Mouse (Mus musculus) left cerebral cortex, postnatal 4 days (tissue): ENCODE results near the gene Med25. TPM values are rescaled to one million over a fixed set of nuclear protein-coding genes. Genes with fewer than 3 reads are reported as not detected.
"Not testable (repeated sequence)": the region's sequence is repeated elsewhere in the genome, so short reads cannot be mapped to it uniquely, and the experiment has no call there.

Experiments
- DNase-seq: peaks from one replicate; pipeline ENCODE4 v3.0.0-alpha.2; 2022
- intact Hi-C: fragments of 180-260 bp; cut with DNase I; formaldehyde crosslinking; loops from one replicate; pipeline ENCODE4 v1.15.1; 2025
- total RNA-seq, 2 experiments: library from RNA; stranded (reverse); gene quantifications; 2 replicates each; pipeline ENCODE4 v1.2.3; 2021

The Med25 gene
- total RNA-seq, 2 experiments from 2014 or later, result 117 to 122 TPM

DNA sequence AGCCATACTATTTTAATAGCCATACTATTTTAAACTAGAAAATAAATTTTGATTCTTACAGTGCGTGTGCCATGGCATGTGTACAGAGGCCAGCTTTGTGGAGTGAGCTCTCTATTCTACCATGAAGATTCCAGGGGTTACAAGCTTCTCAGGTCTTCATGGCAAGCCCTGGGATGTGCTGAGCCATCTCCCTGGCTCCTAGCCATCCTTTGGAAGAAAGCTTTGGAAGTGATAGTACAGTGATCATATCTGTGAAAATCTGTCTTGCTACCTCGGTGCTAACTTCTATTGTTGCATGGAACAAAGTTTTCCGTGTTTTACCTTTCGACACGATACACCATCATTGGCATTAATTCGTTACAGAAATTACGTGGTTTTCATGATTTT, 2.7 kb upstream of the Med25 start:
- intact Hi-C loops, result no loop called here
- DNase-seq, result no peak

DNA sequence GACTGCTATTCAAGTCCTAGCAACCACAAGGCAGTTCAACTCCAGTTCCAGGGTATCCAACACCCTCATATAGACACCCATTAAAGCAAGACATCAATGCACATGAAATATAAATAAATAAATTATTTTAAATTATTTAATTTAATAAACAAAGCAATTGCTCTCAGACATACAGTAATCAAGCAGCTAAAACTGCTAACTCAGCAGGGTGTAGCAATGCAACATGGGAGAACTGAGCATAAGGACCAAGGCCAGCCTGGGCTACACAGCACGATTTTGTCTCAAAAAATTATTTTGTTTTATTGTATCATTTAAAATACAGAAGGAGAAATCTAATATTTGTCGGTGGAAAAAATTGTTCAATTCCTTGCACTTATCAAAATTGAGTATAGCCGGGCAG, 1.7 kb upstream of the Med25 start:
- no peak for DNase-seq
- intact Hi-C loops, result no loop called here

DNA sequence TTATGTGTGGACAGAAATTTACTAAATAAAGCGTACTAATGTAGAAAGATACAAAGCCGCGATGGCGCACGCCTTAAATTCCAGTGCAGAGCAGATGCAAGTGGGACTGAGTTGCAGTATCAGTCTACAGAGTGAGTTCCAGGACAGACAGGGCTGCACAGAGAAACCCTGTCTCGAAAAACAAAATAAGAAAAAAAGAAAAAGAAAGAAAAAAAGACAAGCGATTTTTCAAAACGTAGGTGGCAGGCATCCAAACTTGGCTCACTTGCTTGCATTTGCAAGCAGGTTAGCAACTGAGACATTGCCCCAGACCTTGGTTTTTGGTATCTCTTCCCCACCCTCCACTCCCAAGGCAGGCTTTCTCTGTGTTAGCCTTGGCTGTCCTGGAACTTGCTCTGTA, 685 bp upstream of the Med25 start:
- no peak for DNase-seq

DNA sequence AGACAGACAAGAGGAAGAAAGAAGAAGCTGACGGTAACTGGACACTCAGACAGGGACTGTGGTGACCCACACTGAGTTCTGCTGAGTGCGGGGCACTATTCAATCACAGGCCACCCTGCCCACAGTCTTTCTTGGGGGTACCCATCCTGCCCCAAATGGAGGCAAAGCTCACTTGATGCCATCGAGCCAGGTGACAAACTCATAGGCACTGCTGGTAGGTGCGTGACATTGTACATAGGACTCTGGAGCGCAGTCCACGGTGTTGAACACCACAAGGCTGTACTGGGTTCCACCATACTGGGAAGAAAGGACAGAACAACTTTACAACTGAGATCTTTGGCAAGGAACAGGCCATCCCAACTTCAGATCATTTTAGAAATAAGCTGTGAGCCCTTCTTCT, 901 bp downstream of the Med25 start:
- intact Hi-C loops, result no loop called here

More for the DNA sequence above, 685 bp upstream of the Med25 start:
- intact Hi-C loops, result no loop called here

DNA sequence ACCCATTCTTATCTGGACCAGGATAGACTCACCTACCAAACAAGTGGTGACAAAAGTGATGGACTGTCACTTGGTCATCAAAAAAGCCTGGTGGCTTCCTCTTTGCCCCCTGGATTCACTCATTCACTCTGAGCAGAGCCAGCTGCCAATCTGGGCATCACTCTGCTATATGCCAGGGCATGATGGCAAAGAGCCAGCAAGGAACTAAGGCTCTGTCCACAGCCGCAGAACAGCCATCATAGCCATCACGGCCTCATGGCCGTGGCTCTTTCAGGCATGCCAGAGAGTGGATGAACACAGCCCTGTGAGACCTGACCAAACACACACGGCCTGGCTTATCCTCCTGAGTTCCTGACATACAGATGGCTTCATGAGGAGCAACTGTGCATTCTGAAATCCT, 1.8 kb downstream of the Med25 start:
- intact Hi-C loops, result no loop called here
- peak; percentile 70 for DNase-seq

More for the DNA sequence above, 901 bp downstream of the Med25 start:
- DNase-seq, result no peak

DNA sequence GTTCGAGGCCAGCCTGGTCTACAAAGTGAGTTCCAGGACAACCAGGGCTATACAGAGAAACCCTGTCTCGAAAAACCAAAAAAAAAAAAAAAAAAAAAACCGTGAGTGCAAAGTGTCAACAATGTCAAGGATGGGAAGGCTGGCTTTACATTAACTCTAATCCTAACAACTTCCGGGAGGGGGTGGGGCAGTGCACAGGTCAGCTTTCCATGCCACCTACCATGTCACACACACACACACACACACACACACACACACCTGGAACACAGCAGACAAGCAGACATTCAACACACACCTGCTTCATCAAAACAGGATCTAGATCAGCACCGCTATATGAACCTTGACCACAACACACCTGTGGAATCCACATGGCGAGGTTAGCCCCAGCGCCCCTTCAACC, 2.3 kb downstream of the Med25 start:
- intact Hi-C loops, result no loop called here
- DNase-seq, result no peak

DNA sequence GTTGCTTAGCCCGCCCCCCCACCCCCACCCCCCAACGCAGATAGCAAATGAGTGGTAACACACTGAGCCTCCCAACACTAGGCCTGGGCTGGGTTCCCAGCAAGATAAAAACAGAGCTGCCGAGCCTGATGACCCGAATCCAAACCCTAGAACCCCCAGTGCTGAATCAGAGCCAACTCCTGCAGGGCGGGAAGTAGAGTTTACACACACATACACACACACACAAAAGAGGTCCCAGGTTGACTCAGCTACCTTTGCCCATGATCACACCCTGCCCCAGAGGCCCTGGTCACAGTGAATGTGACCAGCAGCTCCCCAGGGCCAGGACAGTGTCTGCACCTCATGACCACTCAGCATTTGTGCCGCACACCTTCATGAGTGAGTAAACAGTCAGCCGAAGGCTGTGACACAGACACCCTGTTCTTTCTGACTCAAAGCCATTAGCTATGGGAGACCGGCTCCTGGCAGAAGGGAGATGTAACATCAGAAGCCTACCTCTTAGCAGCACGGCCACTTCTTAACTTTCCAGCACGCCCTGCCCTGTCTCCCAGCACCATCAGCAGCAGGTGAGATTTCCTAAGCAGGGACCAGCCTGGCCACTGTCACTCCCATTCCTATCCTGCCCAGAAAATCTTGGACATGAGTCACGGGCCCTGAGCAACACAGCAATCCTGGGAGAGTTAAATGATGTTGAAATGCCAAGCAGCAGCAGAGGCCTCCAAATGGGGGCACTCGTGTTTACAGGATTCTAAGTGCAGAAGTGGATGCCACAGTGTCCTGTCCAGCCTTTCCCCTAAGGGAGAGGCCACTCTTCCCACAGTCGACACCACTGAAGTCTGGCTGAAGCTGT, 4.0 kb downstream of the Med25 start:
- intact Hi-C loops, result no loop called here
- no peak for DNase-seq

DNA sequence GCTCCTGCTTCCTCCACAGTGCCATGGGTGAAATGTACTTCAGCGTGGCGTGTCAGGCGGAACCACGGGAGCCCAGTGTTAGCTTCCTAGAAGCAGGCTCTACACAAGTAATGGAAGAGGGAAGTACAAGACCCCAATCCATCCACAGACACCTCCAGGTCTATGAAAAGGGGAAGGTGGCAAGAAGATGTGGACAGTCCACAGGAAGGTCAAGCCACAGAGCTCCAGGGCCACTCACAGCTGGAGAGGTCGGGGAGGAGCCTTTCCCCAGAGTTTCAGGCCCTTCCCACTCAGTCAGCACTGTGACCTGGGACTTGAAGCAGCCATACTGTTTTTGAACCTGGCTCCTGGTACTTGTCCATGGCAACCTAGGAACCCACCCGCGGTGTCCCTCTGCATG, 5.5 kb downstream of the Med25 start:
- no peak for DNase-seq
- intact Hi-C loops, result no loop called here

DNA sequence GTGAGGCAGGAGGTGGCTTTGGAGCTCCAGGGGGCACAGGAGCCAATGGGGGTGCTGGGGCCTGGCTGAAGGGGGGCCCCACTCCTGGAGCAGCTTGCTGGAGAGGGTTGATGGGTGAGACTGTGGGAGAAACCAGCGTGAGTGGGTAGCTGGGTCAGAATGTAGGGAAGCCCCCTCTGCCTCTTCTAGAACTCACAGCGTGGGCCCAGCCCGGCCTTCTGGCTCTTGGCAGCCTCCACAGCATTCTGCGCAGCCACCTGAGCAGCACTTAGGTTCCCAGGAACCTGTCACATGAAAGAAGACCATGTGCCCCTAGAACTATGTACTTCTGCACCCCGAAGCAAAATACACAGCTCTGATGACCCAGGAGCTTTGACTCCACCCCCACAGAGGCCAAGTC, 7.9 kb downstream of the Med25 start:
- intact Hi-C loops, result no loop called here

DNA sequence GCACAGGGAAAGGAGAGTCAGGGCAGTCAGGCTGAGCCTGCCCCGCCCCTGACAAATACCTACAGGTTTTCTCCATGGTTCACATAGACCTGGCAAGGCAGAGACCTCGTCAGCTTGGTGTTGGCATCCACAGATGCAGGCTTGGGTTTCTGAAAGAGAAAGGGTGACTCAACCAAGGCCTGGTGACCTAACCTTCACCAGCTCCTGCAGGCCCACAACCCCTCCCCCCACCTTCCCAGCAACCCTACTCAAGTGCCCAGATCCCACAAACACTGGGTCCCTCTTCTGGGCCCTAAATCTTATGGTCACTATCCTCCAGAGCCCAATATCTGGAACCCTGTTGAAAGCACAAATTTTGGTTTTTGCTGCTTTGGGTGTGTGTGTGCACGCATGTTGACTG, 9.5 kb downstream of the Med25 start:
- intact Hi-C loops, result no loop called here

More for the DNA sequence above, 7.9 kb downstream of the Med25 start:
- DNase-seq, result no peak

DNA sequence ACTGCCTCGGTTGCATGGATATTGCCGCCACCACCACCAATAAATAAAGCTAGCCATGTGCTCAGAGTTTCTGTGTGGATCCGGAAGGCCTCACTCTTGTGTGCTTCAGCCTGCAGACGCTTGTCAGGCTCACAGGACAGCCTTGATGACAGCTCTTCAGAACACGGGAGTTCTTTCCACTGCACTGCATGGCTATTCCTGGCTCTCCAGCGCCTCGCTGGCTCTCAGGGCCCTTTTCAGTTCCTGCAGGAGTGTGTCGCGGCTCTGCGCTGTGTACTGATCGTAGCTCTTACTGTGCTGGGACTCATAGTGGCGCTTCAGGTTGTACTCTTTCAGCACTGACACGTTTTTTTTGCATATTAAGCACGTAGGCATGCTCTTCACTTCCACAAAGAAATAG, 14.7 kb downstream of the Med25 start:
- intact Hi-C loops, result no loop called here
- DNase-seq, result no peak

More for the DNA sequence above, 9.5 kb downstream of the Med25 start:
- DNase-seq, result no peak

DNA sequence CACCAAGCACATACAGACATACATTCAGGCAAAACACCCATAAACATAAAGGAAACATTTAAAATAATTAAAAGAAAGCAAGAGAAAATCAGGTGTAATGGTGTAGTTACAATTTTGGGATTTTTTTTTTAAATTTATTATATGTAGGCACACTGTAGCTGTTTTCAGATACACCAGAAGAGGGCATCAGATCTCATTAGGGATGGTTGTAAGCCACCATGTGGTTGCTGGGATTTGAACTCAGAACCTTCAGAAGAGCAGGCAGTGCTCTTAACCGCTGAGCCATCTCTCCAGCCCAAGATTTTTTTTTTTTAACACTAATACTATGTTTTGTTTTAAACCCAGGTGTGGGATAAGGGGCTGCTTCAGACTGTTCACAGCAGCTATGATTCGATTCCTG, 20.7 kb downstream of the Med25 start:
- DNase-seq, intact Hi-C loops: not testable (repeated sequence)

DNA sequence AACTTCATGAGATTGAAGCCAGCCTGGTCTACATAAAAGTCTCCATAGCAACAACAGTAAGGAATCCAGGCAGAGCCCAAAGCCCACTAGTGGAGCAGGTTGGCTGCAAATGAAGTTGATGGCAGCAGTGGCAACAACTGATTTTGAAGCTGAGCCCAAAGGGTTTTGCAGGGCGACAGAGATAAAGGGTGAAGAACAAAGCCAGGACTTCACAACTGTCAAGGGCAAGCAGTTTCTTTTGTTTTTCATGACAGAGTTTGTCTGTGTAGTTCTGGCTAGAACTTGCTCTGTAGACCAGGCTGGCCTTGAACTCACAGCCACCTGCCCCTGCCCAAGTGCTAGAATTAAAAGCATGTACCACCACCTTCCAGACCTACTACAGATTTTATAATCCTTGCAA, 21.3 kb downstream of the Med25 start:
- intact Hi-C loops, result no loop called here
- DNase-seq, result no peak

DNA sequence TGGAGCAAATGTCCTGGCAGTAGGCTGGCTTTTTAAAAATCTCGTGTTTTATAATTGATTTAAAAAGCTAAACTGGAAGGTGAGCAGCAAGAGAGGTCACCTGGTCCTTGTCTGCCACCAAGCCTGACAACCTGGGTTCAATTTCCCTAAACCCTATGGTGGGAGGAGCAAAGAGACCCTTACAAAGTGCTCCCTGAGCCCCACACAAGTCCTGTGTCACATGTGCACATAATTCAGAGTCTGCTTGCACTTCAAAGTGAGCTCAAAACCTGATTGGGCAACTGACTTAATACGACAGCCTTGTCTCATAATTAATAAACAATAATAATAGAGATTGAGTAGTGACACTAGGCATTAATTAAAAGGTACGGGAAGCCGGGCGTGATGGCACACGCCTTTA, 21.9 kb downstream of the Med25 start:
- no peak for DNase-seq
- intact Hi-C loops, result no loop called here

DNA sequence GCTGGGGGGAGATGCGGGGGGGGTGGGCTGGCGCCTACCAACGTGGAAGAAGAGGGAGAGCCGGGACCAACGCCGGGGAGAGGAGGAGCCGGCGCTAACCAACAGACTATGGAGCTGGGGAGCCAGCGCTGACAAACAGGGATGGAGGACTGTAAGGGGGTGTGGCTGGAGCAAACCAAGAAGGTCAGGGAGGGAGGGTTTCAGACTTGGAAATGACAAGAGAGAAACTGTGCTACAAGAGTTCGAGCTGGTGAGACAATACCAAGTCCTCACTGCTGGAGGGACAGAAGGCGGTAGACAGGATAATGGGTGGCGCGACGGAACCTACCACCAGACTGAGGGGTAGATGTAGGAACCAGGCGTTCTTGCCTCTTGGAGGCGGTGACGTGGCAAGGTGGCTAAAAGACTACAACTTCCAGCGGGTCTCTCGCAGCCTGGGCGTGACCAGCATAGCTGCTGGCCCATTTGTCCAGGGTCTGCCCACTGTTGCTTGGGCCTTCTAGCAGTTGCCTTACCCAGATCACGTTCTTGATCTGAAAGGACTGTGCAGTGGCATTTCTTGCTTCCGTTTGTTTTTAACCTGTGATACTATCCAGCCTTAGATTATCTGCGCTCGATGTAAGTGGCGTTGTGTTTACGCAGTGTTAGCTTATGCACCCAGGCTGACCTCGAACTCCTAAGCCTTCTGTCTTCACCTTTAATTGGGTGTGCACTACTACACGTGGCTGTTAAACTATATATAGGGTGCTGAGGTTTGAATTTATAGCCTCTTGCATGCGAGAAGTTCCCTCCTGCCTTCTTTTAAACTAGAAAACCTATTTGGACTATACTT, 22.6 kb downstream of the Med25 start, which contains the start of gene Ptov1:
Ptov1 (minus strand) TSS at position 92 of the 832 bp plus-strand sequence.
- peak; percentile 96 for DNase-seq
- intact Hi-C loops, result no loop called here

DNA sequence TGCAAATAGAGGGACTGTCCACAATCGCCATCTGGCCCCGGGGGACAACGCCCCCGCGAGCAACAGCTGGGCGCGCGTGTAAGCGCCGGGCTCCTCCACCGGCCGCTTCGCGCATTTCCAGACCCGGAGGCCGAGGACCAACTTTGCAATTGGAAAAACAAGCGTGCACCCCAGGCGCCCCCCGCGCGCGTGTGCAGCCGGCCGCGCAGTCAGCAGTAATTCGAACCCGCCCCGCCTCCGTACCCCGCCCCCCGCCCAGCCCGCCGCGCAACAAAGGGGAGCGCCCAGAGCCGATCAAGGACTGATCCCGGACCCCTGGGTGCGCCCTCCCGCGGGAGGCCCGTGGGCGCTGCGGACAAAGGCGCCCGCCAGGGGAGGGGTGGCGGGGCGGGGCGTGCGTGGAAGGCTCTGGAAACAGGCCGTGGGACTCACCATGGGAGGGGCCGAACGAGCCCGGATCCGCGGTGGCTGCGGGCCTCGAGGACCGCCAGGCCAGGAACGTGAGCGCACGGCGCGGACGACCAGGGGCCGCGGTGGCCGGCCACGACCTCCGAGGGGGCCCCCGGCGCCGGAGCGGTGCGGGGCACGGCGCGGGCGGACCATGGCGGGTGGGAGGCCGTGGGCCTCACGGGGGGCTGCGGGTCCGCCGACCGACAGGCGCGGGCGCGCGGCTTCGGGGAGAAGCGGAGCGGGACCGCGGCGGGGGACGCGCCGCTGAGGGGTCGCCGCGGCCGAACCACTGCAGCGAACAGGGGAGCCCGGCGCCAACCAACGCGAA, 23.4 kb downstream of the Med25 start:
- intact Hi-C loops, result no loop called here
- peak; percentile 65 for DNase-seq

DNA sequence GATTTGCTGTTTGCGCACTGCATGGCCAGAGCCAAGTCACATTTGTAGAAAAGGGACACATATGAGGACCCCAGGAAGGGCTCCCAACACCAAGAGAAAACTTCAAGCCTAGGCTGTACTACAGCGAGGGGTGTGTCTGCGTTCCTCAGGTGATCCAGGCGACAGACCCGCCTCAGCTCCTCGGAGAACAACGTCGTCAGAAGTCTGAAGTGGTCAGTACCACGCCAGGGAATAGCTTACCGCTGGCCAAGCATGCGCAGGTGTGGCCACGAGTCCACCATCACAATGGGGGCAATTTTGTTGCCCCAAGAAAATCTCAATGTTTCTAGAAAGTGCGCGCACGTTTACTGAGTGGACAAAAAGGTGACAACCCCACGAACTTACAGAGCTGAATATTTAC, 24.0 kb downstream of the Med25 start:
- intact Hi-C loops, result no loop called here
- DNase-seq, result no peak

DNA sequence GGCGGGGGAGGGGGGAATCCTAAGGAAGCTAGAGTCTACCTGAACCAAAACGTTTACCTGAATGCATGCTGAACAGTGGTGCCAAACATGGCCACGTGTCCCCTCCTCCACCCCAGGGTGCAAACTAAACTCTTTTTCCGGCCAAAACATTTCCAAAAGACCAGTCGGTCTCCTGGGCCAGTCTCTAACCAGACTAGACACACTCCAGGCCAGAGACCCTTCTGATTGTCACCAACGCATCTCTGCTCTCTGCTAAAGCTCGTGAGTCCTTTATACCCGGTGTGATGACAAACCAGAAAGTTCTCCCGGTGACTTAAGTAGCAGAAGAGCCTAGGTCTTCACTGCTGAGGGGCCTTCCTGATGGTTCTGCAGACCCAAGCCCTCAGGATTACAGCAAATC, 24.7 kb downstream of the Med25 start:
- intact Hi-C loops, result no loop called here
- no peak for DNase-seq

DNA sequence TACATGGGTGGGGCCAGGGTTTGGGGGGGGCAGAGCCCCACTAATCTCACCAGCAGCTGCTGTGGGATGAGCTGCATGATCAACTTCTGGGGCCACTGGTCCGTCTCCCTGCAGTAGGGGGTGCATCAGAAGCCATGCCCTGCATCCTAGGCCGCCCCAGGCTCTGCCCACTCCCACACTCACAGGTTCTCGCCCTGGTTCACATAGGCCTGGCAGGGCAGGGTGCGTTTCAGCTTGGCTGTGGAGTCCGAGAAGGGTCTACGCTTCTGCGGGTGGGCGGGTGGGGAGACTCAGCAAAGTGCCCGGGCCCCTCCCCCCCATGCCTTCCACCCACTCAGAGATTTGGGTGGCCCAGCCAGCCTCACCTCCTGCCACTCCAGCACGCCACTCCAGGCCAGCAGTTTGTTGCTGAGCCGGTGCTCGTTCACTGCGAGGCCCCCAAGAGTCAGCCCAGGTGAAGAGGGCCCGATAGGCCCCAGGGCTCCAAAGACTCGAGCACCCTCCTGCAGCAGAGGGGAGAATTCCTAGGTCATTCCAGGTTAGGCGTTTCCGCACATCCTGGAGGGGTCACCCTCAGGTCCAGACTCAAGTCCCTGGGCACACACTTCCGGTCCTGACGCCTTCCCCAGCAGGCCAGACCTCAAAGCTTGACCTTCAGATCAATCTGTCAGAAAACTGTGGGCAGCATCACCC, 25.4 kb downstream of the Med25 start:
- no peak for DNase-seq
- intact Hi-C loops, result no loop called here

DNA sequence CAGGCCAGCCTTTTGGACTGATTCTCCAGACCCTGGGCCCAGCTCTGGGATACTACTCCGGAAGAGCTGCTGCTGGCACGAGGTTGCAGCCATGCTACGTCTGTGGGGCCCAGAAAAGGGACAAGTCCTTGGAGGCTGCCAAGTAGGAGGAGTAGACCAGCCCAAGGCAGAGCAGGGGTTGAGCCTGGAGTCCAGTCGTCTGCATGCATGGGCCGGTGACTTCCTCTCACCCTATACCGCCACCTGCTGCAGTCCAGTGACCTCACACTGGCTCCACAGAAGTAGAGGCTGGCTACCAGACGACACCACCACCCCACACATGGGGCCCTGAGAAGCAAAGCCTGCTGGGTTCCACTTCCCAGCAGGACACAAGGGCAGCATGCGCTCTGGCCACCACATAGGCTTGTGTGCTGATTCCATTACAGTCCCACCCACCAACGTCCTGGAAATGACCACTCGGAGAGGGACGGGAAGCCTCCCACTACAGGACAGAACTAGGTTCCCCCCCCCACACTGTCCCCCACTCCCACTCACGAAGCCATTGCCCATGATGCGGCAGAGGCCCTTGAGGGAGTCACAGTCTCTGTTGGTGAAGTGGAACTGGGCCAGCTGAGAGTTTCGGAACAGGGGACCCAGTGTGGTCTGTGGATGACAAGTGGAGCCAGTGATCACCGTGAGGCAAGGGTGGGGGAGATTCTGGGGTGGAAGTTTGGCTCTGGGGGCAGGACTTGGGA, 26.1 kb downstream of the Med25 start:
- intact Hi-C loops, result no loop called here
- peak; percentile 49 for DNase-seq
